Mouse (Mus musculus) urinary bladder, adult 2 months (tissue): ENCODE data around the gene Rnaseh1. TPM values are rescaled to one million over a fixed set of nuclear protein-coding genes. Genes with fewer than 3 reads are reported as not detected.
A peak's percentile ranks its signal among the peaks of the same experiment; 100 is the strongest.

Experiments
- DNase-seq: peaks from one replicate; pipeline ENCODE4 v3.0.0; 2022; ENCODE audit warnings: low spot score
- polyA plus RNA-seq: library from polyadenylated mRNA; depleted of rRNA; stranded (reverse); fragments of >200 nt; gene quantifications from 2 replicates; pipeline ENCODE4 v1.2.3, GENCODE M21; 2012

The Rnaseh1 gene
- polyA plus RNA-seq, 1 experiment, result 25.3 TPM

- no peak for DNase-seq
These were observed 17.9 kb downstream of the Rnaseh1 start for GRCm38 (mm10) chr12:28667287-28667686.

DNA sequence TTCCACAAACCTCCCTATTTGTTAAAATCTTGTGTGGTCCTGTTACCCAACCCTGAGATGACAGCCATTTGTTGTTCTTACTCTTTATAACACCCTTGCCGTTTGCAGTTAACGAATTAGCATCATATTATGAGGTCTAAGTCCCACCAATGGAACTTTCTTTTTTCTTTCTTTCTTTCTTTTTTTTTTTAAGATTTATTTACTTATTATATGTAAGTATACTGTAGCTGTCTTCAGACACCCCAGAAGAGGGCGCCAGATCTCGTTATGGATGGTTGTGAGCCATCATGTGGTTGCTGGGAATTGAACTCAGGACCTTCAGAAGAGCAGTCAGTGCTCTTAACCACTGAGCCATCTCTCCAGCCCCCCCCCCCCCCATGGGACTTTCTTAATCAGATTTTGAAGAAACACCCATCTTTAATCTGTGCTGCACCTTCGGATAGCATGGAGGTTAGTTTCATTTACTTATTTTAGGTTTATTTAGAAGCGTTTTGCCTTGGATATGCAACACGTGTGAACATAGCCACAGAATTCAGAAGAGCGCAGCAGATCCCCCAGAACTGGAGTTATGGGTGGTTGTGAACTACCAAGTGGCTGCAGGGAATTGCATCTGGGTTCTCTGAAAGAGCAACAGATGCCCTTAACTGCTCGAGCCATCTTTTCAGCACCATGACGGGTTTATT, 24.8 kb downstream of the Rnaseh1 start:
- no peak for DNase-seq

DNA sequence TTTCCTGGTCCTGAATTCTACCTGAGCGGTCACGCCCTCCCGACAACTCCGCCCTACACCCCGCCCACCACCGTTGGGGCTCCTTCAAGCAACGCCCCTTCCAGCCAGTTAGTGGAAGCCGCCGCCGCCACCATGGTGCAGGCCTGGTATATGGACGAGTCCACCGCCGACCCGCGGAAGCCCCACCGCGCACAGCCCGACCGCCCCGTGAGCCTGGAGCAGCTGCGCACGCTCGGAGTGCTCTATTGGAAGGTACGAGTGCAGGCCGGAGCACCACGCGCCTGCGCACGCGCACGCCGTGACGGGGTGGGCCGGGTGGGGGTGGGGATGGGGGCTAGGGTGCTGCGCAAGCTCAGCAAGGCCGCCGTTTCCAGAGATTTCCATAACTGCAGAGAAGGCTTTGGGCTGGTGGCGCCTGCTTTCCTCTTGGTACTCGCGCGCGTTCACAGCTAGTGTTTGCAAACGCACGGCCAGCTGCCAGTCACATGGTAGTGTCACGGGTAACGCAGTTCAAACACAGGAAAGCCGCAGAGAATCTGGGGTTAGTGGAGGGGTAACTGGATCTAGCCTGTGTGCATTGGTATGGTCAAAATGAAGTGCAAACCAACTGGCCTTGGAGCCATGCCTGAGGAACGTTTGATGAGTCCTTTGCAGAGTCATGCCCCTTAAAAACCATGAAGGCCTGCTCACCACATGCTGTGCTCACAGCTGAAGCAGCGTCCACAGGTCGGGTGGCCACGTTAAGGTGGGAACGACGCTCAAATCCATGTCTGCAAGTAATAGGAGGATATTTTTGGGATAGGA, 25.9 kb downstream of the Rnaseh1 start, which contains the start of gene Adi1:
Gene Adi1 (plus strand): TSS at position 111 of the 804 bp plus-strand sequence.
- peak; percentile 71 for DNase-seq

- no peak for DNase-seq
These were observed 26.5 kb downstream of the Rnaseh1 start for GRCm38 (mm10) chr12:28675925-28676209.

DNA sequence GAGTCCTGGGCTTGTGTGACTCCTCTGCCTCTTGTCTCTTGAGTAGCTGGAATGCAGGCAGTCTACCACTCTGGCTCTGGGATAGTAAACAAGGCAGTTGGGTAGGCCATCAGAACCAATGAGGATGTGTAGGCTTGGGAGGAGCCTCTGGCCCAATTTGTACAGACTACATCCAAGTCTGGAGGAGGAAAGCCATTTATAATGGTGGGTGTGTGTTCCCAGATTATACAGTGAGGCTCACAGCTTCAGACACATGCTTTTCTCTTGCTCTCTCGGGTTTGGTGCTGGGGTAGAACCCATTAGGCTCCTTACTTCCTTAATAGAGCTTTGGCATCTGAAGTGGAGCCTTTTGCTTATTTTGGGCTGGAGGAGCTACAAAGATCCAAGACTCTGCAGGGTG, 35.3 kb downstream of the Rnaseh1 start:
- DNase-seq, result no peak

DNA sequence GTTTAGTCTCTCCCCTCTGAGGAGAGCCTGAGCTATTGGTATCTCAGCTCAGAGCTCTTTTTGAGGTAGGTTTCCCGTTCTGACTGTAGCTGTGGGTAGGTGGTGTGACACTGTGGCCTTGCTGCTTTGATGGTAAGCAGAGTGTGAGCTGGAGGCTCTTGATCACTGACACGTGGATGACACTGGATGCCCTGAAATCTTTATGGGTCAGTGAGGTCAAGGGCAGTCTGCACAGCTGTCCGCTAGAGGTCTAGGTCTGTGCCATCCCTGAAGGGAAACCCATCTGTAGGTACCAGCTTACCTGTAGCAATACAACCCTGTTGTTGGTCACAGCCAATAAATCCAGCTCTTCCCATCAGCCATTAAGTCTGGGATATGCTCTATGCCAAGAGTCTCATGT, 36.4 kb downstream of the Rnaseh1 start:
- DNase-seq, result no peak

DNA sequence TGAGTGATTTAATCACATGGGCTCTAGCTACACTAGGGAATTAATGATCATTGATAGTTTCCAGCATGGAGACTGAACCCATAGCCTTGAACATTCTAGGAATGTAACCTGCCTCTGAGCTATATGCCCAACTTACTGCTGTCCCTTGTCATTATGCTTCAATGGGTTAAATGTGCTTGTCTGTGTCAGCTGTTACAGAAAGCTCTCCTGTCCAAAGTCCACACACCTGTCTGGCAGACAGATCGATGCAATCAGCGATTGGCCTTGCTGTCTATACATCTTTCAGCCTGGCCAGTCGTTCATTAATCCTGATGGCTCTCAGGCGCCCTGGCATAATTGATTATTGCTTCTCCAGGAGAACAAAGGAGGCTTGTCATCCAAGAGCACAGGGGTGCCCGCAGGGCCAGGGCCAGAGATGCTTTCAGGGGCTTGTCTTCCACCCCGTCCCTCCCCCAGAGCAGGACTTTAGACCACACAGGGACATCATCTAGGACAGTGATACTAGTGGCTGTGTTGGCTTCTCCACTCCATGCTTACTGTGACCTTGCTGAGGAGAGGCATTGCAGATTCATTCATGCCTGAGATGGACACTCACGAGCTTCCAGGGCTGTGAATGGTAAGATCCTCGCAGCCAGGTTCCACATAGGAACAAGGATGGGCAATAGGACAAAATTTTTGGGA, 36.9 kb downstream of the Rnaseh1 start:
- no peak for DNase-seq

- DNase-seq, result no peak
These were observed 39.6 kb downstream of the Rnaseh1 start for GRCm38 (mm10) chr12:28688996-28689395.

- DNase-seq, result no peak
These were observed 41.3 kb downstream of the Rnaseh1 start for GRCm38 (mm10) chr12:28690730-28691129.

GRCm38 (mm10) chr12:28693738-28694137, 44.3 kb downstream of the Rnaseh1 start:
- DNase-seq, result no peak

- DNase-seq, result no peak
These were observed 44.8 kb downstream of the Rnaseh1 start for GRCm38 (mm10) chr12:28694231-28694630.

DNA sequence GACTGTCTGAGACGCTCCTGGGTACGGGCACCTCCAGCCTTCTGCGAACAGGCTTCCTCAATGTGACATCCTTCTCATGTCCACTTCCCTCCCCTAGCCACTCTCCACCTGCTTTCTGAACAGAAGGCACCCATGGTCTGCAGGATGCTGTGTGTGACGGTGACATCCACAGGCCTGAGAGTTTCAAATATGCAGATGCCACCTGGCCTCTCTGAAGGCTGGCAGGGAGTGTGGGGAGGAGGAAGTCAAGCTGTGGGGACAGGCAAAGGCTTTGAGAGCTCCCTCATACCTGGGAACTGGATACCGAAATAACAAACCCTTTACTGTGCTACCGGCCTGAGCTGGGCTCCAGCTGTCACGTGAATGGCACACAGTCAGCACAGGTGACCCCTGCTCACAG, 45.4 kb downstream of the Rnaseh1 start:
- DNase-seq, result no peak

- no peak for DNase-seq
These were observed 48.6 kb downstream of the Rnaseh1 start for GRCm38 (mm10) chr12:28697821-28698595.

DNA sequence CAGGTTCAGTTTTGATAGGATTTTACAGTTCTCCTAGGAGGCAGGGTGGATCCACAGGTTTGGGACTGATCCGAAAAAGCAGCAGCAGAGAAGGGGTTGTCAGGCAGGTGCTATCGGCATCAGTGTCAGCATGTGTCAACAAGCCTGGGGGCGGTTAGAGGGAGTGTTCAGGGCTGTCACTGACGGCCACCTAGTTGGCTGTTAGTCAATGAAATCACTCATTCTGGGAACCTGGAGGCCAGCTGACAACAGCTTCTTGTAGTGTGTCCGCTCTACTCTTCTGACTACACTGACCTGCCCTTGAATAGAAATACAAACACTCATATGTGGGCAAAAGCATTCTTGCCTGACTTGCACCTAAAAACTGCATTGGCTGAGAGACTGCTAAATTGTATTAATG, 49.7 kb downstream of the Rnaseh1 start:
- no peak for DNase-seq

DNA sequence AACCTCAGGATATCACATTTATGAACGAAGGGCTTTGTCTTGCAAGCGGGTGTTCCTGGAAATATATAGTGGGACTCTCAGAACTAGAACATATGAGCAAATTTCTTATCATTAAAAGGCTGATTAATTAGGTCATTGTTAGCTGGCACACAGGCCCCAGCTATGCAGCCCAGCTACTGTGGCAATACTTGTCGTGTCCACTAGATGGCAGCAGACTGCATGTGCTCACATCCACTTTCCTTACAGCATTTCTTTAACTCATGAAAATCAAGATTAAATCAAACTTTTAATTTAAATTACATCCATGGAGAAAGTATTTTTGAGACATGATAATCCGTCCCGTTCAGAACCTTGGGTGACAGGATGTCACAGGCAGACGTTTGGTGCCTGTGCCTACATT, 50.3 kb downstream of the Rnaseh1 start:
- DNase-seq, result no peak

- DNase-seq, result no peak
These were observed 50.7 kb downstream of the Rnaseh1 start for GRCm38 (mm10) chr12:28700101-28700511.

GRCm38 (mm10) chr12:28700561-28701025, 51.2 kb downstream of the Rnaseh1 start:
- DNase-seq, result no peak

GRCm38 (mm10) chr12:28701302-28701701, 51.9 kb downstream of the Rnaseh1 start:
- DNase-seq, result no peak

DNA sequence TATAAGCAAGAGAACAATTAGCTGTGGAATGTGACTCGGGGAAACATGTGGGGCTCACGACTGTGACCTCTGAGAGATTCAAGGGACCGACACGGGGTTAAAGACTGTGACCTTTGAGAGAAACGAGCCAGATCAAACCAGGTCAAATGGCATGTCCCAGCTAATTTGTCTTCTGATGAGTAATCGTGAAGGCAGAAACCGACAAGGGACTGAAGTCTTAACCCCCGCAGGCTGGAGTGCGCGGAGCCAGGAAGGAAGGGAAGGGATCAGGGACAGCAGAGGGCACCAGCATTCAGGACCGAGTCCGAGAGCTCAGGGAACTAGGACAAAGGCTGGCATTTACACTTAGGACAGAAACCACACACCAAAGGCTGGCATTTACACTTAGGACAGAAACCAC, 55.0 kb downstream of the Rnaseh1 start:
- DNase-seq, result no peak

DNA sequence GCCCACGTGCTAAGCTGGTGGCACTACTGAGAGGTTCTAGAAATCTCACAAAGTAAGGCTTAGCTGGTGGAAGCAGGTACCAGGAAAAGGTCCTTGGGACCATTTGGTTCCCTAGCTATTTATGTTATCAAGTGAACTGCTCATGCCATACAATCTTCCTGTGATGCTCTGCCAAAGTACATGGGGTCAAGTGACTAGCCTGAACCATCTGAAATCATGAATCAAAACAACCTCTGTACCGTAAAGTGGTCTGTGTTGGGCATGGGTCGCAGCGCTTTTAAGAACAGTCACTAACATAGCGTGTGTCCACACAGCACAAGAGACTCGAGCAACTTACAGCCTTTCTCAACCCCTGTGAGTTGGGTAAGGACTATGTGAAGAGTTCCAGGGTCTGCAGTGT, 55.8 kb downstream of the Rnaseh1 start:
- DNase-seq, result no peak

DNA sequence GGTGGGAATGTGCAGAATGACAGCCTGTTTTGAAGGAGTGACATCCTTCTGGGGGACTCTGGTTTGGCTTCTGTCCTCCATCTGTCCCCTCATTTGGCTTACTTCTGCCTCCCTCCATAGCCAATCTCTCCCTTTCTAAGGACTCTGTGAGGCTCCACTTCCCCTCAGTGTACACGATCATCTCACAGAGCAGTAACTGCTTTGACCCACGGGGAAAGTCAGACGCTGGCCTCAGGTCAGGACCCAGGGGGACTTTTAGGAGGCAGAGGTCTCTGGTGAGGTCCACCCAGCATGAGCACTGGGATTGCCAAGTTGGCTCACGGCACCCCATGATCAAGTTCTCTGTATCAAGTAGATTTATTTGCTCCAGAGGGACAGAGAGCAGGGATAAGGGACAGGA, 58.8 kb downstream of the Rnaseh1 start:
- DNase-seq, result no peak
